Mouse (Mus musculus): ENCODE results near the gene Ngly1.
"Not testable (repeated sequence)": the region's sequence is repeated elsewhere in the genome, so short reads cannot be mapped to it uniquely, and the experiment has no call there.

The Ngly1 gene

GRCm38 (mm10) chr14:16260541-16260940 lies 11.5 kb downstream of the Ngly1 start:
- DNase-seq (ENCODE audit: low spot score in 2 of 2): no peak

- no peak for DNase-seq (ENCODE audit: low spot score in 2 of 2)
Observed at GRCm38 (mm10) chr14:16261869-16262268, 12.8 kb downstream of the Ngly1 start.

GRCm38 (mm10) chr14:16267028-16267427 lies 17.9 kb downstream of the Ngly1 start:
- DNase-seq (ENCODE audit: low spot score in 2 of 2): no peak

- DNase-seq (ENCODE audit: low spot score in 2 of 2): no peak
Observed at GRCm38 (mm10) chr14:16269776-16270175, 20.7 kb downstream of the Ngly1 start.

GRCm38 (mm10) chr14:16273677-16274076 lies 24.6 kb downstream of the Ngly1 start:
- DNase-seq (ENCODE audit: low spot score in 2 of 2): no peak

- no peak for DNase-seq (ENCODE audit: low spot score in 2 of 2)
Observed at GRCm38 (mm10) chr14:16279196-16279595, 30.1 kb downstream of the Ngly1 start.

GRCm38 (mm10) chr14:16283966-16284365 lies 34.9 kb downstream of the Ngly1 start:
- no peak for DNase-seq (ENCODE audit: low spot score in 2 of 2)

GRCm38 (mm10) chr14:16292371-16292770 lies 43.3 kb downstream of the Ngly1 start:
- DNase-seq (ENCODE audit: low spot score in 2 of 2): no peak

GRCm38 (mm10) chr14:16293015-16293414 lies 43.9 kb downstream of the Ngly1 start:
- DNase-seq (ENCODE audit: low spot score in 2 of 2): no peak

- DNase-seq (ENCODE audit: low spot score in 2 of 2): no peak
Observed at GRCm38 (mm10) chr14:16293921-16294320, 44.8 kb downstream of the Ngly1 start.

- no peak for DNase-seq (ENCODE audit: low spot score in 2 of 2)
Observed at GRCm38 (mm10) chr14:16296816-16297468, 47.9 kb downstream of the Ngly1 start.

GRCm38 (mm10) chr14:16301735-16302134 lies 52.7 kb downstream of the Ngly1 start:
- DNase-seq (ENCODE audit: low spot score in 2 of 2): no peak

- DNase-seq (ENCODE audit: low spot score in 2 of 2): no peak
Observed at GRCm38 (mm10) chr14:16302688-16303087, 53.6 kb downstream of the Ngly1 start.

- no peak for DNase-seq (ENCODE audit: low spot score in 2 of 2)
Observed at GRCm38 (mm10) chr14:16310791-16311190, 61.7 kb downstream of the Ngly1 start.

GRCm38 (mm10) chr14:16312599-16312998 lies 63.5 kb downstream of the Ngly1 start:
- DNase-seq (ENCODE audit: low spot score in 2 of 2): no peak

GRCm38 (mm10) chr14:16313073-16313472 lies 64.0 kb downstream of the Ngly1 start:
- DNase-seq (ENCODE audit: low spot score in 2 of 2): not testable (repeated sequence)

GRCm38 (mm10) chr14:16313936-16314521 lies 64.9 kb downstream of the Ngly1 start:
- DNase-seq (ENCODE audit: low spot score in 2 of 2): no peak

GRCm38 (mm10) chr14:16314842-16315241 lies 65.8 kb downstream of the Ngly1 start:
- DNase-seq (ENCODE audit: low spot score in 2 of 2): peak in 1 of 2 experiments; percentile 34

GRCm38 (mm10) chr14:16316715-16317114 lies 67.6 kb downstream of the Ngly1 start:
- DNase-seq (ENCODE audit: low spot score in 2 of 2): peak; percentile 13 to 24

- DNase-seq (ENCODE audit: low spot score in 2 of 2): no peak
Observed at GRCm38 (mm10) chr14:16319818-16320217, 70.7 kb downstream of the Ngly1 start.

- DNase-seq (ENCODE audit: low spot score in 2 of 2): no peak
Observed at GRCm38 (mm10) chr14:16324394-16324793, 75.3 kb downstream of the Ngly1 start.

GRCm38 (mm10) chr14:16325208-16325607 lies 76.1 kb downstream of the Ngly1 start:
- DNase-seq (ENCODE audit: low spot score in 2 of 2): no peak

GRCm38 (mm10) chr14:16328531-16328930 lies 79.5 kb downstream of the Ngly1 start:
- DNase-seq (ENCODE audit: low spot score in 2 of 2): peak; percentile 34 to 39
